Mouse (Mus musculus) embryo, embryonic 11.5 days (tissue): ENCODE measurements around the gene Mtfr1l.

Source experiments
- DNase-seq: peaks from one replicate; pipeline ENCODE4 v3.0.0-alpha.2; 2012; ENCODE audit warnings: low read depth, low spot score

Gene Mtfr1l

GRCm38 (mm10) chr4:134557626-134558249, 22.6 kb upstream of the Mtfr1l start:
- no peak for DNase-seq

- no peak for DNase-seq
These were observed 20.9 kb upstream of the Mtfr1l start for GRCm38 (mm10) chr4:134555956-134556580.

GRCm38 (mm10) chr4:134553631-134554030, 18.4 kb upstream of the Mtfr1l start:
- no peak for DNase-seq

- no peak for DNase-seq
These were observed 16.5 kb upstream of the Mtfr1l start, which contains the start of gene Selenon for GRCm38 (mm10) chr4:134551494-134552316. Gene Selenon (minus strand): TSS chr4:134552166.

- DNase-seq, result no peak
These were observed 14.7 kb upstream of the Mtfr1l start for GRCm38 (mm10) chr4:134549899-134550298.

GRCm38 (mm10) chr4:134548169-134548938, 13.2 kb upstream of the Mtfr1l start:
- no peak for DNase-seq

GRCm38 (mm10) chr4:134546814-134547705, 11.9 kb upstream of the Mtfr1l start:
- no peak for DNase-seq

- peak; percentile 80 for DNase-seq
These were observed 8.1 kb upstream of the Mtfr1l start for GRCm38 (mm10) chr4:134543261-134543660.

- no peak for DNase-seq
These were observed 7.5 kb upstream of the Mtfr1l start for GRCm38 (mm10) chr4:134542726-134543125.

GRCm38 (mm10) chr4:134538997-134539580, 3.9 kb upstream of the Mtfr1l start:
- no peak for DNase-seq

- DNase-seq, result no peak
These were observed 582 bp upstream of the Mtfr1l start for GRCm38 (mm10) chr4:134535787-134536151.

GRCm38 (mm10) chr4:134534124-134534886, 882 bp downstream of the Mtfr1l start:
- DNase-seq, result no peak

- DNase-seq, result no peak
These were observed 1.8 kb downstream of the Mtfr1l start for GRCm38 (mm10) chr4:134533421-134533820.

GRCm38 (mm10) chr4:134532928-134533327, 2.3 kb downstream of the Mtfr1l start:
- no peak for DNase-seq

GRCm38 (mm10) chr4:134526220-134526619, 9.0 kb downstream of the Mtfr1l start:
- DNase-seq, result no peak

- no peak for DNase-seq
These were observed 9.4 kb downstream of the Mtfr1l start for GRCm38 (mm10) chr4:134525806-134526205.

- DNase-seq, result no peak
These were observed 11.7 kb downstream of the Mtfr1l start for GRCm38 (mm10) chr4:134523447-134523846.

GRCm38 (mm10) chr4:134519281-134519680, 15.9 kb downstream of the Mtfr1l start:
- DNase-seq, result no peak

- DNase-seq, result no peak
These were observed 16.6 kb downstream of the Mtfr1l start for GRCm38 (mm10) chr4:134518541-134518940.

GRCm38 (mm10) chr4:134517719-134518118, 17.5 kb downstream of the Mtfr1l start:
- DNase-seq, result no peak
